Mouse (Mus musculus) CH12.LX (cell line): ENCODE measurements at regions not wholly inside any gene's neighbourhood (a gene's known extent, or its start where the extent isn't known, plus 50 kb on each side); places are given as distances from the start of the nearest gene placed in this dataset.

Experiments
- DNase-seq: peaks from one replicate; pipeline ENCODE4 v3.0.0-alpha.2; 2013; ENCODE audit errors: extremely low read depth
- H3K27ac ChIP-seq: 2 replicates; pipeline ENCODE4 v1.5.1; 2012; ENCODE audit warnings: low read depth, mild to moderate bottlenecking, control low read depth, moderate library complexity; ENCODE audit not compliant: insufficient read depth
- H3K27me3 ChIP-seq: replicated peaks from 2 replicates; pipeline ENCODE3; 2012; ENCODE audit warnings: inconsistent platforms
- H3K36me3 ChIP-seq, 2 experiments: replicated peaks in 1 of 2; 2 replicates each; pipeline versions ENCODE3 to v1.6.1; 2012; ENCODE audit warnings: inconsistent platforms in 1 of 2, low read length in 1 of 2, mild to moderate bottlenecking in 1 of 2, mixed read lengths in 1 of 2, moderate library complexity in 1 of 2; ENCODE audit not compliant: control insufficient read depth in 1 of 2, insufficient read depth in 1 of 2
- H3K4me1 ChIP-seq, 2 experiments: 2 replicates each; pipeline ENCODE4 v1.6.1; 2012; ENCODE audit warnings: inconsistent platforms in 1 of 2, moderate library complexity in 1 of 2; ENCODE audit not compliant: insufficient read depth in 2 of 2, control insufficient read depth in 1 of 2
- H3K4me2 ChIP-seq: 2 replicates; pipeline ENCODE4 v1.6.1; 2012; ENCODE audit warnings: low read depth, mild to moderate bottlenecking, control low read depth; ENCODE audit not compliant: poor library complexity, insufficient read depth, severe bottlenecking
- H3K4me3 ChIP-seq, 3 experiments: fragments of 150-350 bp in 1 of 3; sonication (generic) in 1 of 3; replicated peaks in 1 of 3; 2 replicates each; pipeline versions ENCODE3 to v1.5.1; 2011 to 2012; ENCODE audit warnings: low read depth in 2 of 3, low read length in 2 of 3, mild to moderate bottlenecking in 2 of 3, moderate library complexity in 2 of 3, control low read depth in 1 of 3, improper control_type of control experiment in 1 of 3, inconsistent platforms in 1 of 3, mixed read lengths in 1 of 3; ENCODE audit not compliant: poor library complexity in 1 of 3
- H3K79me2 ChIP-seq: replicated peaks from 2 replicates; pipeline ENCODE4 v1.6.1; 2012; ENCODE audit warnings: mild to moderate bottlenecking, moderate library complexity; ENCODE audit not compliant: control insufficient read depth, poor library complexity, insufficient read depth, severe bottlenecking; ENCODE audit errors: extremely low read depth
- H3K9ac ChIP-seq: 2 replicates; pipeline ENCODE4 v1.6.1; 2012; ENCODE audit warnings: low read depth, mild to moderate bottlenecking, control low read depth, moderate library complexity; ENCODE audit not compliant: insufficient read depth
- H3K9me3 ChIP-seq: replicated peaks from 2 replicates; pipeline ENCODE3; 2012; ENCODE audit warnings: low read length, inconsistent platforms, mixed read lengths
- CHD1 ChIP-seq: IDR thresholded peaks from 2 replicates; pipeline ENCODE4 v1.6.1; 2012; ENCODE audit warnings: low read depth, low read length, improper control_type of control experiment, inconsistent platforms
- CHD2 ChIP-seq: IDR thresholded peaks from 2 replicates; pipeline ENCODE4 v1.6.1; 2011; ENCODE audit warnings: low read length, improper control_type of control experiment
- CTCF ChIP-seq, 2 experiments: IDR thresholded peaks in 1 of 2; conservative IDR thresholded peaks in 1 of 2; 2 replicates each; pipeline ENCODE4 v1.5.1; 2011 to 2012; ENCODE audit warnings: low read depth in 2 of 2, low read length in 2 of 2, improper control_type of control experiment in 1 of 2, inconsistent platforms in 1 of 2, mild to moderate bottlenecking in 1 of 2, moderate library complexity in 1 of 2
- E2F4 ChIP-seq: IDR thresholded peaks from 2 replicates; pipeline ENCODE4 v1.6.1; 2011; ENCODE audit warnings: low read depth, low read length, improper control_type of control experiment; ENCODE audit not compliant: insufficient replicate concordance
- ELF1 ChIP-seq: IDR thresholded peaks from 2 replicates; pipeline ENCODE4 v1.6.1; 2014; ENCODE audit warnings: low read depth, mild to moderate bottlenecking, inconsistent platforms, low read length, improper control_type of control experiment
- EP300 ChIP-seq: IDR thresholded peaks from 2 replicates; pipeline ENCODE4 v1.6.1; 2011; ENCODE audit warnings: low read length, improper control_type of control experiment
- ETS1 ChIP-seq: conservative IDR thresholded peaks from 2 replicates; pipeline ENCODE4 v1.6.1; 2012; ENCODE audit warnings: low read depth, mild to moderate bottlenecking, inconsistent platforms, low read length, improper control_type of control experiment, moderate library complexity
- IRF4 ChIP-seq: IDR thresholded peaks from 2 replicates; pipeline ENCODE4 v1.6.1; 2014; ENCODE audit warnings: low read depth, mild to moderate bottlenecking, inconsistent platforms, low read length, improper control_type of control experiment
- JUND ChIP-seq: conservative IDR thresholded peaks from 2 replicates; pipeline ENCODE4 v1.6.1; 2011; ENCODE audit warnings: low read depth, low read length, improper control_type of control experiment
- MAFK ChIP-seq: IDR thresholded peaks from 2 replicates; pipeline ENCODE4 v1.6.1; 2011; ENCODE audit warnings: low read length, improper control_type of control experiment; ENCODE audit not compliant: insufficient replicate concordance
- MAZ ChIP-seq: IDR thresholded peaks from 2 replicates; pipeline ENCODE4 v1.6.1; 2012; ENCODE audit warnings: low read depth, mild to moderate bottlenecking, inconsistent platforms, low read length, improper control_type of control experiment, moderate library complexity
- MEF2A ChIP-seq: IDR thresholded peaks from 2 replicates; pipeline ENCODE4 v1.6.1; 2014; ENCODE audit warnings: low read depth, mild to moderate bottlenecking, inconsistent platforms, low read length, improper control_type of control experiment, borderline replicate concordance
- NELFE ChIP-seq: IDR thresholded peaks from 2 replicates; pipeline ENCODE4 v1.6.1; 2011; ENCODE audit warnings: low read depth, low read length, improper control_type of control experiment
- POLR2A ChIP-seq: IDR thresholded peaks from 2 replicates; pipeline ENCODE4 v1.6.1; 2011; ENCODE audit warnings: low read depth, mild to moderate bottlenecking, improper control_type of control experiment, low read length
- POLR2AphosphoS2 ChIP-seq: IDR thresholded peaks from 2 replicates; pipeline ENCODE4 v1.6.1; 2011; ENCODE audit warnings: low read depth, low read length, improper control_type of control experiment
- RAD21 ChIP-seq: IDR thresholded peaks from 2 replicates; pipeline ENCODE4 v1.6.1; 2011; ENCODE audit warnings: low read depth, mild to moderate bottlenecking, low read length, improper control_type of control experiment, moderate library complexity
- RCOR1 ChIP-seq: conservative IDR thresholded peaks from 2 replicates; pipeline ENCODE4 v1.6.1; 2012; ENCODE audit warnings: low read depth, mild to moderate bottlenecking, inconsistent platforms, low read length, improper control_type of control experiment
- SIN3A ChIP-seq: IDR thresholded peaks from 2 replicates; pipeline ENCODE4 v1.6.1; 2012; ENCODE audit warnings: low read length, improper control_type of control experiment, inconsistent platforms
- SMC3 ChIP-seq: IDR thresholded peaks from 2 replicates; pipeline ENCODE4 v1.6.1; 2011; ENCODE audit warnings: low read depth, low read length, improper control_type of control experiment
- TCF12 ChIP-seq: IDR thresholded peaks from 2 replicates; pipeline ENCODE4 v1.6.1; 2014; ENCODE audit warnings: low read depth, mild to moderate bottlenecking, inconsistent platforms, low read length, improper control_type of control experiment
- UBTF ChIP-seq: IDR thresholded peaks from 2 replicates; pipeline ENCODE4 v1.6.1; 2012; ENCODE audit warnings: low read depth, mild to moderate bottlenecking, inconsistent platforms, low read length, improper control_type of control experiment, moderate library complexity
- USF1 ChIP-seq: IDR thresholded peaks from 2 replicates; pipeline ENCODE4 v1.6.1; 2014; ENCODE audit warnings: low read depth, mild to moderate bottlenecking, inconsistent platforms, low read length, improper control_type of control experiment
- ZC3H11A ChIP-seq: IDR thresholded peaks from 2 replicates; pipeline ENCODE4 v1.6.1; 2012; ENCODE audit warnings: low read depth, mild to moderate bottlenecking, inconsistent platforms, low read length, improper control_type of control experiment
- ZKSCAN1 ChIP-seq: IDR thresholded peaks from 2 replicates; pipeline ENCODE4 v1.6.1; 2012; ENCODE audit warnings: low read depth, inconsistent platforms, low read length, improper control_type of control experiment, borderline replicate concordance
- ZMIZ1 ChIP-seq: IDR thresholded peaks from 2 replicates; pipeline ENCODE4 v1.6.1; 2012; ENCODE audit warnings: low read depth, mild to moderate bottlenecking, inconsistent platforms, low read length, improper control_type of control experiment
- ZNF384 ChIP-seq: IDR thresholded peaks from 2 replicates; pipeline ENCODE4 v1.6.1; 2012; ENCODE audit warnings: low read depth, low read length, improper control_type of control experiment, inconsistent platforms
- dilution Hi-C: fragments of 300-500 bp; cut with MboI; formaldehyde crosslinking; loops from 2 replicates; pipeline ENCODE4 v1.14.3; 2020; ENCODE audit warnings: low sequenced_read_pairs; ENCODE audit not compliant: extremely low pct_unique_long_range_greater_than_20kb, extremely low pct_ligation_motif_present
- in situ Hi-C: fragments of 300-500 bp; cut with MboI; formaldehyde crosslinking; loops from 3 replicates; pipeline ENCODE4 v1.14.3; 2019; ENCODE audit warnings: low sequenced_read_pairs, low pct_ligation_motif_present, low pct_unique_long_range_greater_than_20kb, mixed read lengths

DNA sequence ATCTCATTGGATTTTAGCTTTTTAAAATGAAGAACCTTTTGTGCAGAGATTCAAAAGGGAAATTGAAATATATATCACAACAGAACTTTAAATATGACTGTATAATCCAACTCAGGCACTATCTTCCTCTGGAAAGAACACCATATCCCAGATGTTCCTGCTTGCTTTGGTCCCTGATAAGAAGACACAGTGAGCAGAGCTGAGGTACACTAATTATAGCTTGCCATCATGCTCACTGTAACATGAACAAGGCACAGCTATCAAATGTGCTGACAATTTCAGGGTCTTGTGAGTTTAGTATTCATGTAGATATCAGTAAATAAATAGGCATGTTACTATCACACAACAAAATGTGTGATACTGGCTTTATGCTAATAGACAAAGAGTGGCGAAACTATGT, 264.8 kb upstream of the Ncam2 start:
- no peak for DNase-seq
- Histone ChIP-seq H3K4me1 (no peaks in the 10 kb centered on the region), H3K27me3 (no peaks in the 10 kb centered on the region), H3K4me2 (no peak overlapping the region), H3K79me2 (no peaks in the 10 kb centered on the region), H3K27ac (no peak overlapping the region), H3K4me3 (no peak overlapping the region), H3K9me3 (peaks cover 36% of the 10 kb centered on the region), H3K9ac (no peak overlapping the region), H3K36me3 (no peaks in the 10 kb centered on the region)
- TF ChIP-seq RAD21, result no peak
- TF ChIP-seq ZKSCAN1, result no peak
- no peak for TF ChIP-seq MAFK
- TF ChIP-seq ZMIZ1, result no peak
- TF ChIP-seq USF1, result no peak
- TF ChIP-seq POLR2A, result no peak
- no peak for TF ChIP-seq CHD1
- TF ChIP-seq IRF4, result no peak
- in situ Hi-C loops, result no loop called here
- dilution Hi-C loops, result no loop called here

DNA sequence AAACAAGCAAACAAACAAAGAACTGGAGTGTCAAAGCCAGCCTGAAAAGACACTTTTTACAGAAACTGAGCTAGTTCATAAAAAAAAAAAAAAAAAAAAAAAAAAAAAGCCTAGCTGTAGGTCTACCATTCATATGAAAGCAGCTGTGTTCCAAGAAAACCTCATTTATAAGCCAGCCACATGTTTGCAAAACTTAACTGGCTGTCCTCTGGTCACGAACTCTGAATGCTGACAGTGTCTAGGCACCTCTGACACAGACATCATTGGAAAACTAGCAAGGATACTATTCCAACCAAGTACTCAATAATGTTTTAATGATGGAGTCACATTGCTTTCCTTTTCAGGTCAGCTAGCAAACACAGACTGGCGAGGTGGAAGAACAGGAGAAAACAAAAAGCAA, 238.4 kb upstream of the Ncam2 start:
- Histone ChIP-seq H3K79me2 (no peaks in the 10 kb centered on the region), H3K27me3 (no peaks in the 10 kb centered on the region), H3K4me3 (no peak overlapping the region), H3K9me3 (peaks cover 53% of the 10 kb centered on the region), H3K4me2 (no peak overlapping the region), H3K9ac (no peak overlapping the region), H3K36me3 (no peaks in the 10 kb centered on the region), H3K27ac (no peak overlapping the region), H3K4me1 (no peaks in the 10 kb centered on the region)
- DNase-seq, result no peak
- dilution Hi-C loops, result no loop called here
- no peak for TF ChIP-seq ZKSCAN1
- TF ChIP-seq MEF2A, result no peak
- TF ChIP-seq SIN3A, result no peak
- no peak for TF ChIP-seq RAD21
- TF ChIP-seq CHD2, result no peak
- TF ChIP-seq SMC3, result no peak
- TF ChIP-seq E2F4, result no peak
- in situ Hi-C loops, result no loop called here

DNA sequence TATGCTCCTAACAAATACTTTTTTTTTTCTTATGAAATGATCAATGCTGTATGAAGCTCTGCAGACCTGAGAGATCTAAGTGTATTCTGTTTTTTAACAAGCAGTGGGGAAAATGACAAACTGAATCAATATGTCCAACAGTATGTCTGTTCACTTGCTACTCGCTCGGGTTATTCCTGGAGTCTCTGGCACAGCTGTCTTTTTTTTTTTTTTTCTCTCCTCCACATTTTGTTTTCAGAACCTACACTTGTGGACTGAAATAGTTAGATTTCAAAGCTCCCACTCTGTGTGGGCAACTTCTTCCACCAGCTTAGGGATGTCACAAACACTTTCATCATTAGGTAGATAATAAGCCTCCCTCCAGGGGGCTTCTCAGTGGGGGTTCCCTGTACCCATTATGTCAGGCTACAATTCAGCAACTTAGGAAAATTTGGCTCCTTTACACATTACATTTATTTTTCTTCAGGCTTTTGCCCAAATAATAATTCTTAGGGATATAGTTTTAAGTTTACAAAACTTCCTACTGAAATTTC, 218.9 kb upstream of the Ncam2 start:
- no peaks in the 10 kb centered on the region for H3K27me3 ChIP-seq
- no peak for DNase-seq
- H3K4me1 ChIP-seq, result no peaks in the 10 kb centered on the region
- no peak overlapping the region for H3K4me3 ChIP-seq
- peaks cover 26% of the 10 kb centered on the region for H3K9me3 ChIP-seq
- H3K27ac ChIP-seq, result no peak overlapping the region
- no peaks in the 10 kb centered on the region for H3K79me2 ChIP-seq
- TF ChIP-seq SMC3 (no peak), UBTF (no peak), ZNF384 (no peak), JUND (no peak), SIN3A (no peak), ZC3H11A (no peak), ZMIZ1 (no peak), ELF1 (no peak), RCOR1 (no peak), MAFK (no peak), CHD1 (no peak), CHD2 (no peak), CTCF (conservative IDR thresholded peaks at IDR 0.05 in 1 of 2, IDR thresholded peaks at IDR 0.05 in 1 of 2; ENCODE audit: low read depth in 2 of 2, low read length in 2 of 2) (no peak), NELFE (no peak), TCF12 (no peak), EP300 (no peak), MAZ (no peak), POLR2AphosphoS2 (no peak), ETS1 (no peak), E2F4 (no peak)
- no peaks in the 10 kb centered on the region for H3K36me3 ChIP-seq
- dilution Hi-C loops, result no loop called here
- H3K4me2 ChIP-seq, result no peak overlapping the region
- H3K9ac ChIP-seq, result no peak overlapping the region
- in situ Hi-C loops, result no loop called here
